Mouse (Mus musculus): ENCODE measurements around the gene Smyd5. TPM values are rescaled to one million over a fixed set of nuclear protein-coding genes. Genes with fewer than 3 reads are reported as not detected.

Smyd5 gene
- polyA plus RNA-seq, 2 experiments = 40.2 to 69.5 TPM

GRCm38 (mm10) chr6:85451664-85452410 lies 20.0 kb downstream of the Smyd5 start, which contains the start of gene Pradc1:
Gene Pradc1, minus strand, starts transcription at chr6:85451970.
- DNase-seq (ENCODE audit: low spot score) = peak; percentile 99
- peak within 1 kb of the TSS; percentile 96 for H3K4me2 ChIP-seq (replicated peaks; ENCODE audit: low read depth, low read length, severe bottlenecking)
- H3K27ac ChIP-seq (replicated peaks; ENCODE audit: low read depth, low read length) = peak within 1 kb of the TSS; percentile 93
- H3K27me3 ChIP-seq (ENCODE audit: control insufficient read depth, insufficient read depth, low read length) = no peaks in the 10 kb centered on the region
- peak within 1 kb of the TSS; percentile 84 for H3K9ac ChIP-seq (ENCODE audit: low read depth, low read length, severe bottlenecking)
- peak within 1 kb of the TSS; percentile 80 for H3K4me3 ChIP-seq (replicated peaks; ENCODE audit: low read length)
- WGBS = under 1% methylated on average over 52 of the region's 54 CpGs
- H3K4me1 ChIP-seq (ENCODE audit: control insufficient read depth, insufficient read depth, low read length) = peaks cover 25% of the 10 kb centered on the region
- peak; percentile 94; the same call in 1 of the 2 replicates for TF ChIP-seq POLR2A (IDR thresholded peaks at IDR 0.05; ENCODE audit: borderline replicate concordance, extremely low read depth, insufficient read depth, insufficient read length)
- H3K36me3 ChIP-seq (ENCODE audit: control insufficient read depth, insufficient read depth, low read length) = peaks cover 7% of the 10 kb centered on the region
- peak; percentile 91 for ATAC-seq (ENCODE audit: low FRiP score, low read depth)
- no peaks in the 10 kb centered on the region for H3K9me3 ChIP-seq (ENCODE audit: control insufficient read depth, low read length)

- Histone ChIP-seq H3K4me1 (ENCODE audit: control insufficient read depth, insufficient read depth, low read length) (peaks cover 25% of the 10 kb centered on the region), H3K36me3 (ENCODE audit: control insufficient read depth, insufficient read depth, low read length) (peaks cover 2% of the 10 kb centered on the region; the same call in 1 of the 2 replicates), H3K9ac (ENCODE audit: low read depth, low read length, severe bottlenecking) (peak overlapping the region; percentile 84), H3K27me3 (ENCODE audit: control insufficient read depth, insufficient read depth, low read length) (no peaks in the 10 kb centered on the region), H3K4me3 (replicated peaks; ENCODE audit: low read length) (peak overlapping the region; percentile 80), H3K27ac (replicated peaks; ENCODE audit: low read depth, low read length) (peak overlapping the region; percentile 93), H3K4me2 (replicated peaks; ENCODE audit: low read depth, low read length, severe bottlenecking) (peak overlapping the region; percentile 96), H3K9me3 (ENCODE audit: control insufficient read depth, low read length) (no peaks in the 10 kb centered on the region)
- ATAC-seq (ENCODE audit: low FRiP score, low read depth) = no peak
- 0% methylated on average over 15 of the region's 15 CpGs for WGBS
- peak; percentile 46 for DNase-seq (ENCODE audit: low spot score)
- no peak for TF ChIP-seq POLR2A (IDR thresholded peaks at IDR 0.05; ENCODE audit: borderline replicate concordance, extremely low read depth, insufficient read depth, insufficient read length)
Measured at GRCm38 (mm10) chr6:85452411-85452665, 20.5 kb downstream of the Smyd5 start.

- peaks cover 25% of the 10 kb centered on the region for H3K4me1 ChIP-seq (ENCODE audit: control insufficient read depth, insufficient read depth, low read length)
- H3K9me3 ChIP-seq (ENCODE audit: control insufficient read depth, low read length) = no peaks in the 10 kb centered on the region
- no peak for TF ChIP-seq POLR2A (IDR thresholded peaks at IDR 0.05; ENCODE audit: borderline replicate concordance, extremely low read depth, insufficient read depth, insufficient read length)
- ATAC-seq (ENCODE audit: low FRiP score, low read depth) = no peak
- no peaks in the 10 kb centered on the region for H3K27me3 ChIP-seq (ENCODE audit: control insufficient read depth, insufficient read depth, low read length)
- H3K9ac ChIP-seq (ENCODE audit: low read depth, low read length, severe bottlenecking) = peak overlapping the region; percentile 84
- H3K4me2 ChIP-seq (replicated peaks; ENCODE audit: low read depth, low read length, severe bottlenecking) = peak overlapping the region; percentile 96
- no peak overlapping the region for H3K27ac ChIP-seq (replicated peaks; ENCODE audit: low read depth, low read length)
- no peak for DNase-seq (ENCODE audit: low spot score)
- no peaks in the 10 kb centered on the region for H3K36me3 ChIP-seq (ENCODE audit: control insufficient read depth, insufficient read depth, low read length)
- H3K4me3 ChIP-seq (replicated peaks; ENCODE audit: low read length) = peak overlapping the region; percentile 80
- 9% methylated on average over 7 of the region's 7 CpGs for WGBS
Measured at GRCm38 (mm10) chr6:85452816-85453215, 21.0 kb downstream of the Smyd5 start.

- Histone ChIP-seq H3K27ac (replicated peaks; ENCODE audit: low read depth, low read length) (no peak overlapping the region), H3K4me3 (replicated peaks; ENCODE audit: low read length) (no peak overlapping the region), H3K27me3 (ENCODE audit: control insufficient read depth, insufficient read depth, low read length) (no peaks in the 10 kb centered on the region), H3K9me3 (ENCODE audit: control insufficient read depth, low read length) (no peaks in the 10 kb centered on the region), H3K4me2 (replicated peaks; ENCODE audit: low read depth, low read length, severe bottlenecking) (no peak overlapping the region), H3K9ac (ENCODE audit: low read depth, low read length, severe bottlenecking) (no peak overlapping the region), H3K4me1 (ENCODE audit: control insufficient read depth, insufficient read depth, low read length) (peaks cover 2% of the 10 kb centered on the region; the same call in 1 of the 2 replicates), H3K36me3 (ENCODE audit: control insufficient read depth, insufficient read depth, low read length) (peaks cover 64% of the 10 kb centered on the region)
- DNase-seq (ENCODE audit: low spot score) (no peak), ATAC-seq (ENCODE audit: low FRiP score, low read depth) (no peak)
- 87% methylated on average over 2 of the region's 2 CpGs for WGBS
- TF ChIP-seq POLR2A (IDR thresholded peaks at IDR 0.05; ENCODE audit: borderline replicate concordance, extremely low read depth, insufficient read depth, insufficient read length) = no peak
Measured at GRCm38 (mm10) chr6:85459621-85460020, 27.8 kb downstream of the Smyd5 start.

GRCm38 (mm10) chr6:85465381-85465780 lies 33.6 kb downstream of the Smyd5 start:
- peak; percentile 8 for DNase-seq (ENCODE audit: low spot score)
- no peaks in the 10 kb centered on the region for H3K27me3 ChIP-seq (ENCODE audit: control insufficient read depth, insufficient read depth, low read length)
- peaks cover 91% of the 10 kb centered on the region for H3K36me3 ChIP-seq (ENCODE audit: control insufficient read depth, insufficient read depth, low read length)
- H3K4me3 ChIP-seq (replicated peaks; ENCODE audit: low read length) = no peak overlapping the region
- H3K4me2 ChIP-seq (replicated peaks; ENCODE audit: low read depth, low read length, severe bottlenecking) = no peak overlapping the region
- ATAC-seq (ENCODE audit: low FRiP score, low read depth) = no peak
- no peaks in the 10 kb centered on the region for H3K9me3 ChIP-seq (ENCODE audit: control insufficient read depth, low read length)
- no peaks in the 10 kb centered on the region for H3K4me1 ChIP-seq (ENCODE audit: control insufficient read depth, insufficient read depth, low read length)
- H3K9ac ChIP-seq (ENCODE audit: low read depth, low read length, severe bottlenecking) = no peak overlapping the region
- no peak overlapping the region for H3K27ac ChIP-seq (replicated peaks; ENCODE audit: low read depth, low read length)
- no peak for TF ChIP-seq POLR2A (IDR thresholded peaks at IDR 0.05; ENCODE audit: borderline replicate concordance, extremely low read depth, insufficient read depth, insufficient read length)
